Mouse (Mus musculus) midbrain, embryonic 12.5 days (tissue): ENCODE measurements at regions not wholly inside any gene's neighbourhood (a gene's known extent, or its start where the extent isn't known, plus 50 kb on each side); places are given as distances from the start of the nearest gene placed in this dataset.

Experiments used
- ATAC-seq: fragments of 200-750 bp; cut with Nextera tagmentation; 2 replicates; pipeline ENCODE4 v1.8.0; 2017; ENCODE audit warnings: low read depth, moderate TSS enrichment, moderate library complexity; ENCODE audit not compliant: low FRiP score
- H3K27ac ChIP-seq: fragments of 300-500 bp; sonication (generic); replicated peaks from 2 replicates; pipeline ENCODE4 v1.5.1; 2016; ENCODE audit warnings: mild to moderate bottlenecking
- H3K27me3 ChIP-seq: fragments of 300-500 bp; sonication (generic); 2 replicates; pipeline ENCODE4 v1.6.1; 2016; ENCODE audit warnings: mild to moderate bottlenecking
- H3K36me3 ChIP-seq: fragments of 300-500 bp; sonication (generic); 2 replicates; pipeline ENCODE4 v1.6.1; 2016
- H3K4me1 ChIP-seq: fragments of 300-500 bp; sonication (generic); 2 replicates; pipeline ENCODE4 v1.6.1; 2016
- H3K4me2 ChIP-seq: fragments of 300-500 bp; sonication (generic); replicated peaks from 2 replicates; pipeline ENCODE4 v1.6.1; 2016; ENCODE audit warnings: mild to moderate bottlenecking, moderate library complexity
- H3K4me3 ChIP-seq: fragments of 300-500 bp; sonication (generic); 2 replicates; pipeline ENCODE4 v1.5.1; 2016; ENCODE audit warnings: mild to moderate bottlenecking
- H3K9ac ChIP-seq: fragments of 300-500 bp; sonication (generic); replicated peaks from 2 replicates; pipeline ENCODE4 v1.6.1; 2016; ENCODE audit warnings: mild to moderate bottlenecking, moderate library complexity
- H3K9me3 ChIP-seq: fragments of 300-500 bp; sonication (generic); 2 replicates; pipeline ENCODE4 v1.6.1; 2016; ENCODE audit warnings: mild to moderate bottlenecking
- WGBS: fragments of 180-500 bp; shearing (Covaris S2); methylation state at CpG from one replicate; pipeline ENCODE4 v1.1.7; 2016; 5-methylcytosine and 5-hydroxymethylcytosine counted together

DNA sequence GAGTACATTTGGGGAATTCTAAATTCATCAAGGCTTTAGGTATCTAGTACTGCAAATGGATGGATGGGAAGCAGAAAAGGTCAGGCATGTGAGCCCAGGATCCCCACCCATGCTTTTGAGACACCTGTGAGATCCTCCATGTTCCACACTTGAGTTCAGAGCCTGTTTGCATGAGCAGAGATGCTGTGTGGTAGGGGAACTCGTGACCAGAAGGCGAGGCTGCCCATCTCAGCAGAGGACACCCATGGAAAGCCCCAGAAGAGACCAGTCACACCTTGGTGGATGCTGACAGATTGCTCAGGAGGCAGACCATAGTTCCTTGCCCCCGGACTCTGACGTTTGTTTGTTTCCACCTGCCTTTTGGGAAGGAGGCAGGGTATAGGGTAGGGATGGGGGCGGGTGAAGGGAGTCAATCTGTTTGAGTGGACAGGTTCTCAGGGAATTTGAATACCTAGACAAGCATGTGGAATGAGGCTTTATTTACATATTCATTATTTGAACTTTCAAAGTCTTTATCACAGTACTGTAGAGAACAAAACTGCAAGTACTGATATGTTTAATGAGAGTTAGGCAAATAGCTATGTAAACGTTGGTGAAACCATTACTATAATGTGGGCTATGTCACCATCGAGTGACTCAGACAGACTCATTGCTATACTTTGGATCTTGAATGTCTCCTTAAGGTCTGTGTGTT lies 278.5 kb downstream of the Dhx35 start:
- Histone ChIP-seq H3K27ac (no peak overlapping the region), H3K9ac (no peak overlapping the region), H3K4me2 (no peak overlapping the region), H3K36me3 (no peaks in the 10 kb centered on the region), H3K4me3 (no peak overlapping the region), H3K9me3 (no peaks in the 10 kb centered on the region), H3K4me1 (peaks cover 5% of the 10 kb centered on the region; the same call in 1 of the 2 replicates), H3K27me3 (no peaks in the 10 kb centered on the region)
- no peak for ATAC-seq
- 82% methylated on average over 7 of the region's 7 CpGs for WGBS

- ATAC-seq, result no peak
- no peak overlapping the region for H3K27ac ChIP-seq
- H3K4me2 ChIP-seq, result no peak overlapping the region
- H3K9ac ChIP-seq, result no peak overlapping the region
- no peaks in the 10 kb centered on the region for H3K36me3 ChIP-seq
- no peaks in the 10 kb centered on the region for H3K4me1 ChIP-seq
- H3K4me3 ChIP-seq, result no peak overlapping the region
- 86% methylated on average over 7 of the region's 7 CpGs for WGBS
- H3K27me3 ChIP-seq, result 0 out of 2 replicates have a peak, but pooled peaks cover 3% of the 10 kb centered on the region
- H3K9me3 ChIP-seq, result no peaks in the 10 kb centered on the region
Observed at GRCm38 (mm10) chr2:159079836-159080235, 285.2 kb downstream of the Dhx35 start.

GRCm38 (mm10) chr2:159080784-159081544 lies 286.4 kb downstream of the Dhx35 start:
- Histone ChIP-seq H3K4me1 (no peaks in the 10 kb centered on the region), H3K4me3 (no peak overlapping the region), H3K4me2 (no peak overlapping the region), H3K27ac (0 out of 2 replicates have a peak overlapping the region, but pooled peaks have one; percentile 7), H3K9ac (no peak overlapping the region), H3K36me3 (no peaks in the 10 kb centered on the region), H3K9me3 (no peaks in the 10 kb centered on the region), H3K27me3 (0 out of 2 replicates have a peak, but pooled peaks cover 3% of the 10 kb centered on the region)
- 67% methylated on average over 19 of the region's 19 CpGs for WGBS
- ATAC-seq, result peak; percentile 27; the same call in 1 of the 2 replicates

GRCm38 (mm10) chr2:159086836-159087235 lies 292.2 kb downstream of the Dhx35 start:
- H3K9me3 ChIP-seq, result no peaks in the 10 kb centered on the region
- H3K36me3 ChIP-seq, result no peaks in the 10 kb centered on the region
- H3K27me3 ChIP-seq, result no peaks in the 10 kb centered on the region
- WGBS, result 81% methylated on average over 2 of the region's 2 CpGs
- H3K9ac ChIP-seq, result no peak overlapping the region
- no peak for ATAC-seq
- H3K4me2 ChIP-seq, result no peak overlapping the region
- no peak overlapping the region for H3K27ac ChIP-seq
- no peak overlapping the region for H3K4me3 ChIP-seq
- no peaks in the 10 kb centered on the region for H3K4me1 ChIP-seq

DNA sequence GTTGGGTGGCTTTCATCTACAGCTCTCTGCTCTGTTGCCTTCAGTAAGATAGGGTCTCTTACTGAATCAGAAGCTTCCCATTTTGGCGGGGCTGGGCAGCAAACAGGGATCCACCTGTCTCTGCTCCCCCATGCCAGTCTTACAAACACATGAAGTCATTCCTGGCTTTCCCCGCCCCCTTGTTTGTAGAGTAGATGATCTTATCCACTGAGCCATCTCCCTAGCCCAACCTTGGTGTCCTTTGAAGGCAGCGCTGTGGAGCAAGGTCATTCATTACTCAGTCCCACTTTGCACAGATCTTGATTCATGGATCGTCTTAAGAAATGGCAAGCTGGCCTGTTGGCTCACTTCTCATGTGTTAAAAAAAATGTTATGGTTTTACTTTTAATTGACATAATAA lies 293.6 kb downstream of the Dhx35 start:
- Histone ChIP-seq H3K27me3 (no peaks in the 10 kb centered on the region), H3K4me2 (no peak overlapping the region), H3K4me1 (no peaks in the 10 kb centered on the region), H3K36me3 (no peaks in the 10 kb centered on the region), H3K27ac (no peak overlapping the region), H3K4me3 (no peak overlapping the region), H3K9ac (no peak overlapping the region), H3K9me3 (no peaks in the 10 kb centered on the region)
- no peak for ATAC-seq
- 91% methylated on average over 4 of the region's 4 CpGs for WGBS

- H3K36me3 ChIP-seq, result no peaks in the 10 kb centered on the region
- H3K27me3 ChIP-seq, result no peaks in the 10 kb centered on the region
- H3K9ac ChIP-seq, result no peak overlapping the region
- 42% methylated on average over 2 of the region's 2 CpGs for WGBS
- no peak overlapping the region for H3K4me2 ChIP-seq
- H3K4me3 ChIP-seq, result no peak overlapping the region
- H3K27ac ChIP-seq, result no peak overlapping the region
- H3K4me1 ChIP-seq, result peaks cover 4% of the 10 kb centered on the region; the same call in 1 of the 2 replicates
- H3K9me3 ChIP-seq, result no peaks in the 10 kb centered on the region
- ATAC-seq, result no peak
Observed at GRCm38 (mm10) chr2:159096667-159097066, 302.1 kb downstream of the Dhx35 start.

GRCm38 (mm10) chr2:159134042-159134441 lies 339.4 kb downstream of the Dhx35 start:
- no peaks in the 10 kb centered on the region for H3K4me1 ChIP-seq
- no peak for ATAC-seq
- 81% methylated on average over 6 of the region's 6 CpGs for WGBS
- H3K4me2 ChIP-seq, result no peak overlapping the region
- H3K36me3 ChIP-seq, result no peaks in the 10 kb centered on the region
- H3K27ac ChIP-seq, result no peak overlapping the region
- H3K4me3 ChIP-seq, result no peak overlapping the region
- no peaks in the 10 kb centered on the region for H3K9me3 ChIP-seq
- H3K27me3 ChIP-seq, result no peaks in the 10 kb centered on the region
- no peak overlapping the region for H3K9ac ChIP-seq

- no peak overlapping the region for H3K4me3 ChIP-seq
- H3K27me3 ChIP-seq, result no peaks in the 10 kb centered on the region
- H3K36me3 ChIP-seq, result no peaks in the 10 kb centered on the region
- no peaks in the 10 kb centered on the region for H3K4me1 ChIP-seq
- H3K9ac ChIP-seq, result no peak overlapping the region
- WGBS, result 100% methylated on average over 2 of the region's 2 CpGs
- H3K27ac ChIP-seq, result no peak overlapping the region
- ATAC-seq, result no peak
- no peaks in the 10 kb centered on the region for H3K9me3 ChIP-seq
- H3K4me2 ChIP-seq, result no peak overlapping the region
Observed at GRCm38 (mm10) chr2:159138603-159139002, 344.0 kb downstream of the Dhx35 start.

GRCm38 (mm10) chr2:159145980-159146379 lies 351.4 kb downstream of the Dhx35 start:
- Histone ChIP-seq H3K4me3 (no peak overlapping the region), H3K4me2 (no peak overlapping the region), H3K9ac (no peak overlapping the region), H3K9me3 (no peaks in the 10 kb centered on the region), H3K27ac (no peak overlapping the region), H3K36me3 (no peaks in the 10 kb centered on the region), H3K27me3 (no peaks in the 10 kb centered on the region), H3K4me1 (no peaks in the 10 kb centered on the region)
- 90% methylated on average over 6 of the region's 6 CpGs for WGBS
- no peak for ATAC-seq

DNA sequence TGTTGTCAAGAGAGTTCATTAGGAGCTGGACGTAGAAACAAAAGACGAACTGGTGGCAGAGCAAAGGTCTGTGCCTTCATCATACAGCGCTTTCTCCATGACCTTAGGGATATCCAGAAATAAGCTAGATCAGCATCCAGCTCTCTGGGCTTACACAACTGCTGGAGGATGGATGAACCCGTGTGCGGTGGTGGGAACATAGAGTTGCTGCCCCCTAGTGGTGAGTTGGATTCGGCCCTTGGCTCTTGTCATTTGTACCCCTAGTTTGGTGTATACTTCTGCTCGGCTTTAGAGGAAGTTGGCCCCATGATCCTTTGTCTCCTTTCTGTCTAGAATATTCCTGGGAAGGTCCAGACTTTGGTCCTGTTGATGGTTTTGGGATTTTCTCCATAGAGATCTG lies 369.4 kb downstream of the Dhx35 start:
- 40% methylated on average over 7 of the region's 7 CpGs for WGBS
- Histone ChIP-seq H3K27ac (no peak overlapping the region), H3K9ac (no peak overlapping the region), H3K9me3 (no peaks in the 10 kb centered on the region), H3K4me3 (no peak overlapping the region), H3K36me3 (no peaks in the 10 kb centered on the region), H3K27me3 (no peaks in the 10 kb centered on the region), H3K4me1 (no peaks in the 10 kb centered on the region), H3K4me2 (no peak overlapping the region)
- ATAC-seq, result no peak

DNA sequence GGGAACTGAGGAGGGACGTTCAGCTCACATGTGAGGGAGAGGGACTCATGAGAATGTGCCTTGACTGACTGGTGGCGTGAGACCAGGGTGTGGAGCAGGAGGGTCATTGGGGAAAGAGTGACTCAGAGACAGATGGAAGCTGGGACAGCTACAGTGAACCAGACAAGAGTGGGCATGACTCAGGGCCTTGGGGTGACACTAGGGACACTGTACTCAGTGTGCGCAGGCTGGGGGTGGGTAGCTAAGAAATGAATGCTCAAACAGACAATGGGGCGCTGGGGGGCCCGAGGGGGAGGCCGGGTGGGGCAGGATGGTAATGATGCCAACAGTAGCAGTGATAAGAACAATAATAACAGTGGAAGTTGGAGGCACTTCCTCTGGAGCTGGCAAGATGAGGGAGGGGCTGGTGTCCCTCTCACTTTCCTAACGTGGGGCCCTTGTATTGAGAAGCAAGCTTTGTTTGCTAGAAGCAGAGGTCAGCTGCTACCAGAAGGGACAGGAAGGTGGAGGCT lies 374.0 kb downstream of the Dhx35 start:
- Histone ChIP-seq H3K4me2 (no peak overlapping the region), H3K27me3 (no peaks in the 10 kb centered on the region), H3K9me3 (no peaks in the 10 kb centered on the region), H3K27ac (no peak overlapping the region), H3K9ac (no peak overlapping the region), H3K4me3 (no peak overlapping the region), H3K36me3 (no peaks in the 10 kb centered on the region), H3K4me1 (no peaks in the 10 kb centered on the region)
- 73% methylated on average over 7 of the region's 7 CpGs for WGBS
- no peak for ATAC-seq

- ATAC-seq, result no peak
- no peak overlapping the region for H3K9ac ChIP-seq
- no peaks in the 10 kb centered on the region for H3K9me3 ChIP-seq
- H3K4me1 ChIP-seq, result no peaks in the 10 kb centered on the region
- no peaks in the 10 kb centered on the region for H3K27me3 ChIP-seq
- 53% methylated on average over 7 of the region's 7 CpGs for WGBS
- H3K27ac ChIP-seq, result no peak overlapping the region
- H3K4me2 ChIP-seq, result no peak overlapping the region
- H3K4me3 ChIP-seq, result no peak overlapping the region
- H3K36me3 ChIP-seq, result no peaks in the 10 kb centered on the region
Observed at GRCm38 (mm10) chr2:159196156-159196555, 401.5 kb downstream of the Dhx35 start.
